Mouse (Mus musculus) heart, embryonic 13.5 days (tissue): ENCODE results near the gene Otulin. TPM values are rescaled to one million over a fixed set of nuclear protein-coding genes. Genes with fewer than 3 reads are reported as not detected.

Source experiments
- ATAC-seq: fragments of 200-750 bp; cut with Nextera tagmentation; 2 replicates; pipeline ENCODE4 v1.8.0; 2017; ENCODE audit warnings: moderate TSS enrichment; ENCODE audit not compliant: insufficient number of reproducible peaks, low FRiP score, low TSS enrichment; ENCODE audit errors: extremely low read depth
- H3K27ac ChIP-seq: fragments of 300-500 bp; sonication (generic); replicated peaks from 2 replicates; pipeline ENCODE4 v1.5.1; 2015; ENCODE audit warnings: moderate library complexity, mild to moderate bottlenecking, inconsistent platforms
- H3K27me3 ChIP-seq: fragments of 300-500 bp; sonication (generic); replicated peaks from 2 replicates; pipeline ENCODE4 v1.6.1; 2015; ENCODE audit warnings: mild to moderate bottlenecking, inconsistent platforms
- H3K36me3 ChIP-seq: fragments of 300-500 bp; sonication (generic); 2 replicates; pipeline ENCODE4 v1.6.1; 2015; ENCODE audit warnings: mild to moderate bottlenecking, inconsistent platforms
- H3K4me1 ChIP-seq: fragments of 300-500 bp; sonication (generic); 2 replicates; pipeline ENCODE4 v1.6.1; 2015; ENCODE audit warnings: inconsistent platforms
- H3K4me2 ChIP-seq: fragments of 300-500 bp; sonication (generic); 2 replicates; pipeline ENCODE4 v1.6.1; 2015; ENCODE audit warnings: inconsistent platforms, mild to moderate bottlenecking, moderate library complexity
- H3K4me3 ChIP-seq: fragments of 300-500 bp; sonication (generic); 2 replicates; pipeline ENCODE4 v1.5.1; 2015; ENCODE audit warnings: moderate library complexity, mild to moderate bottlenecking, inconsistent platforms
- H3K9ac ChIP-seq: fragments of 300-500 bp; sonication (generic); 2 replicates; pipeline ENCODE4 v1.6.1; 2015; ENCODE audit warnings: inconsistent platforms, mild to moderate bottlenecking, moderate library complexity
- H3K9me3 ChIP-seq: fragments of 300-500 bp; sonication (generic); 2 replicates; pipeline ENCODE4 v1.6.1; 2016; ENCODE audit warnings: inconsistent platforms
- WGBS: fragments of 180-500 bp; shearing (Covaris S2); methylation state at CpG from one replicate; pipeline ENCODE4 v1.1.7; 2015; ENCODE audit warnings: mixed read lengths; 5-methylcytosine and 5-hydroxymethylcytosine counted together
- microRNA-seq: library from miRNA; unstranded; fragments of <30 nt; microRNA quantifications from one replicate; pipeline ENCODE4, GENCODE M21; 2016
- polyA plus RNA-seq: library from polyadenylated mRNA; unstranded; fragments of >200 nt; fragmentation: Nextera tagmentation; extraction: Ambion mirVana; gene quantifications from 2 replicates; pipeline ENCODE4 v1.2.1, GENCODE M21; 2015

Otulin gene
- polyA plus RNA-seq, 1 experiment from 2014 or later: 26.1 TPM

DNA sequence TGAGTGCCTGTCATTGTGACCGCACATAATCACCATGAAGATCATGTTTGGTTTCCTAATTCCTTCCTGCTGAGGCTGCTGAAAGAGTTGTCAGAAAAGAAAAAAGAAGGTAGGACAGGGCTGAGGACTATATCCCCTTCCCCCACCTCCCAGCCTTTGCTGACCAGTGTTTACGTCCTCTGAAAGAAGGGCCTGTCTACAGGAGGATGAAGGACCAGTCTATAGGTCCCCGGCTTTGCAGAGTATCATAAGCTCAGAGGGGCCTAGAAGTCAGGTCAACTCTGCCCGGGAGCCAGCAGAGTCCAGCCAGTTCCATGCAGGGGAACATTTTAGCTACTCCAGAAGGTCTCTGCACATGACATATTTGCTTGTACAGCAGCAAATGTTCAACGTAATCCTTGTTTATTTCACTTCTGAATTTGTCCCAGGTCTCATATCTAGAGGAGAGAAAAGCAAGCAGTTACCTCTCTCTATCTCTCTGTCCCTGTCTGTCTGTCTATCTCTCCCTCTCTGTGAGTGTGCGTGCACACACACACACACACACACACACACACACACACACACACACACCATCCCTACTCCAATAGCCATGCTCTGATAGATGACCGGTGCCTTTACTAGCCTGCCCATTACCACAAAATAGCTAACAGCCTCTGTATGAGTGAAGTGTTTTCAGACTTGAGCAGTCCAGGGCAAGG is 133.0 kb downstream of the Otulin start:
- H3K9ac ChIP-seq: peak overlapping the region; percentile 37; the same call in 1 of the 2 replicates
- 71% methylated on average over 7 of the region's 7 CpGs for WGBS
- H3K9me3 ChIP-seq: no peaks in the 10 kb centered on the region
- H3K4me3 ChIP-seq: no peak overlapping the region
- no peaks in the 10 kb centered on the region for H3K27me3 ChIP-seq
- H3K4me1 ChIP-seq: peaks cover 66% of the 10 kb centered on the region
- peak overlapping the region; percentile 28 for H3K4me2 ChIP-seq
- no peak for ATAC-seq
- no peaks in the 10 kb centered on the region for H3K36me3 ChIP-seq
- H3K27ac ChIP-seq: peak overlapping the region; percentile 36; the same call in 1 of the 2 replicates

DNA sequence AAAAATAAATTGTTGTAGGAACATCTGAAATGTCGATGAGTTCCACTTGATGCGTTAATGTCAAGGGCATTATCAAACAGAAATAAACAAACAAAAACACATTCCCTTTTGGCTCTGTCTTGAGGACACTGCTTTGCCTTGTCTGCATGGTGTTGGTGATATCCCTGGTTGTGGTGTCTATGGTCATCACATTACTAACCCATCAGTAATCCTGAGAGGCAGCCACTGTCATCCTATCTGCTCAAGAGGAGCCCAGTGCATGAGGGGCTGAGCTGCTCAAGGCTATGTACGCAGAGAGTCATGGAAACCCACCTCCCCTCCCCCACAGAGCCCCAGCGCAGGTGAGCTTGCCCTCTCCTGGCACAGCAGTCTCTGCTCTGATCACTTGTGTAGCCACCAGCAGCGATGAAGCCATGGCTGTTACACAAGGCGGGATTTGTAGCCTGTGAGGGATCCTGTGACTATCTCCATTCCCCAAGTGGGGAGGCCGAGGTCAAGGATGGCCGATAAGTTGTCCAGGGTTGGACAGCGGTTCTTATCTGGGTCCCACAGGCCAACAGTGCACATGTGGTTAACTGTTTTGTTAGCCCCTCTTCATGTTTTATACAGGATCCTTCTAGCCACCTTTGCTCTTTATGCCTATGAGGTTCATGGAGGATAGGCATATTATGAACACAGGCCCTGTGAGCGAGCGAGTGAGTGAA is 133.7 kb downstream of the Otulin start:
- no peaks in the 10 kb centered on the region for H3K36me3 ChIP-seq
- peak; percentile 18; the same call in 1 of the 2 replicates for ATAC-seq
- peak overlapping the region; percentile 28 for H3K4me2 ChIP-seq
- H3K9ac ChIP-seq: peak overlapping the region; percentile 52; the same call in 1 of the 2 replicates
- peak overlapping the region; percentile 36; the same call in 1 of the 2 replicates for H3K27ac ChIP-seq
- 56% methylated on average over 11 of the region's 11 CpGs for WGBS
- H3K27me3 ChIP-seq: no peaks in the 10 kb centered on the region
- no peaks in the 10 kb centered on the region for H3K9me3 ChIP-seq
- H3K4me1 ChIP-seq: peaks cover 66% of the 10 kb centered on the region
- no peak overlapping the region for H3K4me3 ChIP-seq

DNA sequence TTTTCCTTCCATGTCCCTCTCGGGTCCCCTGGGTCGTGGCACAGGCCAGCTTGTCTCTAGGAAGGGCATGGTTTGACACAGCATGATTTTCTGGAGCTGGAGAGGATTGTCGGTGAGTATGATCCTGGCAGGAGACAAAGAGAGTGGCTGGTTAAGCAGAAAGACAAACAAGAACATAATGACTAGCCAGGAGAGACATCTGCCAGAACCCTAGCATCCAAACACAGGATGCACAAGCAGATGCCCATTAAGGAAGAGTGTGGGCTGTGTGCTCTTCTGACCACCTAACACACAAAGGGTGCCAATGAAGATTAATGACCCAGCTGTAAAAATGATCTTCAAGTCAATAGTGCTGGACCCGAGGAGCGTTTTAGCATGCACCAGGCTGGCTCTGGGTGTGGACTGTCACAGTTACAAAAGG is 134.5 kb downstream of the Otulin start:
- 59% methylated on average over 5 of the region's 5 CpGs for WGBS
- no peaks in the 10 kb centered on the region for H3K27me3 ChIP-seq
- no peak overlapping the region for H3K9ac ChIP-seq
- H3K27ac ChIP-seq: no peak overlapping the region
- H3K9me3 ChIP-seq: no peaks in the 10 kb centered on the region
- ATAC-seq: no peak
- H3K4me1 ChIP-seq: peaks cover 67% of the 10 kb centered on the region
- H3K36me3 ChIP-seq: no peaks in the 10 kb centered on the region
- no peak overlapping the region for H3K4me2 ChIP-seq
- no peak overlapping the region for H3K4me3 ChIP-seq

DNA sequence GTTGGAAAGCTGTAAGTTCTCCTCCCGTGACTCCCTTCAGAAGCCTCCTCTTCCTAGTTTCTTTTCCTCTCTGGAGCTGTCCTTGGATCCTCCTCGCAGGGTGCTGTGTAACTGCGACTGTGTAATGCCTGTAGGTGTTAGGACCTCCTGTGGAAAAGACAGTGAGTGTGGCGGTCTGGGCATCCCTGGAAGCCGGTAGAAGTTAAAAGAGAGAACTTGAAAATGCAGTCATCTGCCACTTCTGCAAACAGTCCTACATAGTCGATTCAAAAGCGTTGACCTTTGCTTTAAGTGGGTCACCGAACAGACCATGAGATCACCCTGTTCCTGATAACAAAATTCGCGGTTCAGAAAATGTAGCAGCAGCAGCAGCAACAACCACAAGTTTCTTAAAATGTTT is 137.0 kb downstream of the Otulin start:
- H3K9me3 ChIP-seq: no peaks in the 10 kb centered on the region
- WGBS: 16% methylated on average over 10 of the region's 10 CpGs
- peaks cover 78% of the 10 kb centered on the region for H3K4me1 ChIP-seq
- H3K4me2 ChIP-seq: peak overlapping the region; percentile 47
- H3K36me3 ChIP-seq: no peaks in the 10 kb centered on the region
- no peak for ATAC-seq
- no peak overlapping the region for H3K4me3 ChIP-seq
- H3K27me3 ChIP-seq: no peaks in the 10 kb centered on the region
- H3K9ac ChIP-seq: peak overlapping the region; percentile 63; the same call in 1 of the 2 replicates
- H3K27ac ChIP-seq: peak overlapping the region; percentile 64

DNA sequence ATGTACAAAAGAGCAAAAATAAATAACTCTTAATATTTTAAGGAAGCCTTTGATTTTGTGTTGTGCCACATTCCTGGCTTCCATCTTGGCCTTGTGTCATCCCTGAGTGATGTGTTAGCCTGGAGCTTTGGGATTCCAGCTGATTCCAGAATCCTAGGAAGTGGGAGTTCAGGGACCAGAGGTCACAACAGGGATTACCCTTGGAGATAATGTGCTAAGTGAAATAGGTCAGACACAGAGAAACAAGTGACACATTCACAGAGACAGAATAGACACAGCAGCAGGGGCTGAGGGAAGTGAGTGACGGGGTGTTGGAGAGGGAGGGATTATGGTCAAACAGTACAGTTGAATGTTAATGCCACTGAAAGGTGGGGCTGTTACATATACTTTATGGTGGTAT is 137.8 kb downstream of the Otulin start:
- no peak for ATAC-seq
- H3K4me2 ChIP-seq: no peak overlapping the region
- 83% methylated on average over 1 of the region's 1 CpGs for WGBS
- no peak overlapping the region for H3K9ac ChIP-seq
- H3K4me3 ChIP-seq: no peak overlapping the region
- no peaks in the 10 kb centered on the region for H3K36me3 ChIP-seq
- H3K4me1 ChIP-seq: peaks cover 85% of the 10 kb centered on the region
- H3K27ac ChIP-seq: no peak overlapping the region
- H3K27me3 ChIP-seq: no peaks in the 10 kb centered on the region
- H3K9me3 ChIP-seq: no peaks in the 10 kb centered on the region

Small RNA genes lying within 50 kb of the gene (microRNA-seq; reads per million reads assigned to microRNA genes)
- gene Mir7117: not detected

Other genes starting within 250 kb of the Otulin start
- gene Ank, start 164.0 kb downstream of the Otulin start, polyA plus RNA-seq: 9.1 and 10.6 TPM in 2 replicates
- gene Otulinl, start 50.9 kb upstream of the Otulin start, polyA plus RNA-seq: 4.1 and 4.5 TPM in 2 replicates